Mouse (Mus musculus): ENCODE measurements at regions not wholly inside any gene's neighbourhood (a gene's known extent, or its start where the extent isn't known, plus 50 kb on each side); places are given as distances from the start of the nearest gene placed in this dataset.

DNA sequence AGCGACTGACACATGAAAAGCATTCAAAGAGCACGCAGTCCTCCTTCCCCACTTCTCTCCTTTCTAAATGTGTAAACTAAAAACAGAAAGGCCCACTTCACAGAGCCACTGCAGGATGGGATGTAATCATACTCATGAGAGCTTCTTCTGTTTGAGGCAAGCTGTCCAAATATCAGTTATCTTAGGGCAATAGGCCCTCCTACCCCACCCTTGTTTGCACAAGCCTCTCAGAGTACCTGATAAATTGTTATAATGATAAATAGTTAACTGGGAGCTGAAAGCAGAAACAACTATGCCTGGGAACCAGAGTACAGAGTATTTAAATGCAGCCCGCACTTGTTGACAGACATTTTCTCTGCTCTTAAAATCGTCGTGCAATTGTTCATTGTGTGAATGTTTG lies 141.5 kb upstream of the Sesn3 start:
- no peak for TF ChIP-seq POLR2A (IDR thresholded peaks at IDR 0.05; ENCODE audit: control insufficient read depth, extremely low read depth, insufficient read depth, low read length, poor library complexity)
- no peak for TF ChIP-seq CTCF (IDR thresholded peaks at IDR 0.05; ENCODE audit: borderline replicate concordance, control insufficient read depth, extremely low read depth, insufficient read depth, low read length, poor library complexity)

All from thymus, adult 2 months (tissue).